Mouse (Mus musculus) cortical plate, adult 2 months (tissue): Measurements from ENCODE around the gene Hmgb4.

Source experiments
- CTCF ChIP-seq: fragments of 200-500 bp; IDR thresholded peaks from 2 replicates; pipeline ENCODE4 v1.5.1; 2011; ENCODE audit warnings: mild to moderate bottlenecking, control low read depth, low read length; ENCODE audit not compliant: insufficient read depth; ENCODE audit errors: extremely low read depth
- POLR2A ChIP-seq: fragments of 200-500 bp; IDR thresholded peaks from 2 replicates; pipeline ENCODE4 v1.6.1; 2011; ENCODE audit warnings: mild to moderate bottlenecking, low read length, control low read depth; ENCODE audit not compliant: insufficient read depth; ENCODE audit errors: extremely low read depth

GRCm38 (mm10) chr4:128241854-128242356, 18.9 kb downstream of the Hmgb4 start:
- TF ChIP-seq CTCF: no peak
- TF ChIP-seq POLR2A: no peak
